Mouse (Mus musculus) cerebellum, adult 2 months (tissue): Measurements from ENCODE around the gene Epop.

Experiments used
- CTCF ChIP-seq: fragments of 200-500 bp; IDR thresholded peaks from 2 replicates; pipeline ENCODE4 v1.5.1; 2011; ENCODE audit warnings: low read depth, mild to moderate bottlenecking, control low read depth, low read length, moderate library complexity, borderline replicate concordance; ENCODE audit not compliant: insufficient read depth
- POLR2A ChIP-seq: fragments of 200-500 bp; IDR thresholded peaks from 2 replicates; pipeline ENCODE4 v1.6.1; 2011; ENCODE audit warnings: low read length, control low read depth, borderline replicate concordance; ENCODE audit not compliant: insufficient read depth

GRCm38 (mm10) chr11:97590227-97590960, 39.1 kb downstream of the Epop start:
- no peak for TF ChIP-seq CTCF
- no peak for TF ChIP-seq POLR2A
